Mouse (Mus musculus) bone marrow, adult 2 months (tissue): Measurements from ENCODE around the gene Rtl6.

Experiments
- CTCF ChIP-seq: fragments of 200-500 bp; IDR thresholded peaks from 2 replicates; pipeline ENCODE4 v1.5.1; 2011; ENCODE audit warnings: low read length, control low read depth; ENCODE audit not compliant: control insufficient read depth, insufficient read depth
- POLR2A ChIP-seq: fragments of 200-500 bp; IDR thresholded peaks from 2 replicates; pipeline ENCODE4 v1.6.1; 2011; ENCODE audit warnings: low read depth, mild to moderate bottlenecking, control low read depth, low read length, borderline replicate concordance; ENCODE audit not compliant: control insufficient read depth

DNA sequence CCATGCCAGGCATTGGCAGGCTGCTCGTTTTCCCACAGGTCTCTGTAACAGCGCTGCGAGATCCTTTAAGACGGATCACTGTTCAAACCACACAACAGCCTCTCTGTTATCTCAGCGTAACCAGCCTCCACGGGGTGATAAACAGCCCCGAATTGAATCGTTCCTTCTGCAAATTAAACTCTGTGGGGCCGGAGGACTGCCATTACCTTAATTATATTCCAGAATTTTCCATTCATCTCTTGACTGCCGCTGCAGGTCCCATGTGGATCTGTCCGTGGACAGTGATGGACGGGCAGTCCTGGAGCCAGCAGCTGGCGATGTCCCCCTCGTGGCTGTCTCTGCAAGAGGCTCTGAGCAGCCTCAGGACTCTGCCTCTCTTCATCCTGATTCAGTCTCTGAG lies 30.7 kb downstream of the Rtl6 start:
- TF ChIP-seq CTCF (no peak), POLR2A (no peak)
